Mouse (Mus musculus): ENCODE data around the gene Wnt3.

- TF ChIP-seq CTCF (IDR thresholded peaks at IDR 0.05; ENCODE audit: low read depth, low read length) (peak; percentile 75), POLR2AphosphoS5 (IDR thresholded peaks at IDR 0.05; ENCODE audit: insufficient replicate concordance, low read depth, low read length) (no peak), TAL1 (conservative IDR thresholded peaks at IDR 0.05; ENCODE audit: low read depth, low read length) (no peak)
Measured at GRCm38 (mm10) chr11:103758706-103759105, 15.2 kb upstream of the Wnt3 start.

All from G1E (cell line).